Mouse (Mus musculus): ENCODE measurements around the gene Rpl36.

GRCm38 (mm10) chr17:56631807-56632206 is 18.6 kb downstream of the Rpl36 start:
- no peak for TF ChIP-seq CTCF (IDR thresholded peaks at IDR 0.05; ENCODE audit: extremely low read depth, insufficient read depth, low read length)
- TF ChIP-seq POLR2A (IDR thresholded peaks at IDR 0.05; ENCODE audit: extremely low read depth, insufficient read depth, low read length) = no peak
